Mouse (Mus musculus) adrenal gland, adult (tissue): ENCODE measurements at regions not wholly inside any gene's neighbourhood (a gene's known extent, or its start where the extent isn't known, plus 50 kb on each side); places are given as distances from the start of the nearest gene placed in this dataset.

Experiments
- DNase-seq, 2 experiments: peaks; one replicate each; pipeline ENCODE4 v3.0.0; 2022 to 2023; ENCODE audit warnings: low spot score in 1 of 2; ENCODE audit not compliant: inconsistent age in 2 of 2

DNA sequence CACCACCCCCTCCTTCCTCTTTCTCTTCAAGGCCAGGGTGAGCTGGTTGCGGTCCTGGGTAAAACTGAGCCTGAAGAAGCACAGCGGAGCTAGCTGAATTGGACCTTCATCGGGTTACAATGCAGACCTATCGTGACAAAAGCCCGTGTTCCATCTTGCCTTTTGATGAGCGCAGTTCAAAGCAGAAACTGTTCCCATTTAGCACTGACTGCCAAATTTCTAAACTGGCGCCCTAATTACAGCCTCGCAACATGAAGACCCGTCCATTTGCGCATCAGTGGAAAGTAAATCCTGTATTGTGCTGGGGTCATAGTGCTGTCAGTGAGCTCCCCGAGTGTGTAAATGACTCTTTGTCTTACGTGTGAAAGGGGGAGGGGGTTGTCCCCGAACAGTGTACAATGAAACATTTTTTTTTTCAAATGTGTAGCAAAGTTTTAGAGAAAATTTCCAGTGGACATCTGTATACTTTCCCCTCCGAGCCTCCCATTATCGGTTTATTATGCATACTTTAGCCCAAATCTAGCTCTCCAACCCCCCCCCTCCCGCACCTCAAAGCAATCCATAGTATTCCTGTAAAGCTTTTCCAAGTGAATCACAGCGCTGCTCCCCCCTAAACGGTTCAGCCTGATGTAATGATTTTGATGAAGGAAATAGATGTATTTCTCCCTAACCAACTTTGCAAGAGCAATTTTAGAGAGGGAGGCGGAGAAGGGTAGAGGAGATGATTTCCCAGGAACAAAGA, 877.4 kb downstream of the Epha4 start:
- no peak for DNase-seq

DNA sequence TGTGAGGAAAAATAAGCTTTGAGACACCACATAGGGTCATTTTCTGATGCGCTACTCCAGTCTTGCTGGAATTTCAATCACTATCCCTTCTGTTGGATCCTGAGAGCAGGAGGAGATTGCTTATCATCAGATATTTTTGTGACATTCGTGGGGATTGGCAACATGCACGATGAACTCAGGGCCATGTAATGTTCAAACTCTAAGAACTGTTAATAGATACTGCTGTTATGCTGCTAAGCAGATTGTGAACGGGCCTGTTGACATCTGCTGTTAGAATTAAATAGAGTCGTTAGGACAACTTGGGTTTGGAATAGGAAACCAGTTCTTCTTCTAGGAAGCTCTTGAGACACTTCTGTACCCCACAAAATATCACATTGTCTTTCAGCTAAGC, 876.9 kb downstream of the Epha4 start:
- no peak for DNase-seq

DNA sequence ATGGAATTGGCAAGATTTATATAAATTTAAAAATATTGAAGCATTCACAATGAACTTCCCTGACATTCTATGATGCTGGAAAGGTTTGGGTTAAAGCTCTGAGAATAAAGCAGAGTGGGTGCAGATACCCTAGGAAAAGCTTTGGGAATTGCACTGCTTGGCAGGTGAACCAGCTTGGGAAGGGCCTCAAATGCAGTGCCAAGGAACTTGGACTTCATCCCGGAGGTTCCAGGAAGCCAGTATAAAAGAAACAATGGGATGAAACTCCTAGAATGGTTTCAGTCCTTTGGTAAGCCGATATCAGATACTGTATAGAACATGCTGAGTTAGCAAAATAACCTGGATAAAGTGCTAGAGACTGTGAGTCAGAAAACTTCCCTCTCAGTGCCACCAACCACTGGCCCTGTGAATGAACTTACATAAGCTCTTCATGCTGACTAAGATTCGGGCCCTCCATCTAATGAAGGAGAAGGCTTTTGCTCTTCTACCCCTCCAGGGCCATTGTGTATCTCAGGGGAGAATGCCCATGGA, 873.6 kb downstream of the Epha4 start:
- DNase-seq = no peak

DNA sequence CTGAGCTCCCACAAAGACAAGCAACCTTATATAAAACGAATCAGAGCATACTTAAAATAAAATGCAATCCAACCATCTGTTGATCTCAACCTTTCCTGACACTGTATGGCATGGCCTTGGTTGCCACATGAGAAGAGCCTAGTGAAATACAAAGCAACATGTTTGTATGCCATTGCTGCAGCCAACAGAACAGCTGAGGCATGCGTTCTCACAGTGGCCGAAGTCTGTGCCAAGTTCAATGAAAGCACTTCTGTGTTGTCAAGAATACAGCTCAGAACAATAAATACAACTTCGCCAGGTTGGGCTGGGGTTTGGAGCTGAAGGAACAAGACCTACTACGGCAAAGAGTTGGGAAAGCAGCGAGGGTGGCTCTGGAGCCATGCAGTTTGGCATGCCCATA, 872.2 kb downstream of the Epha4 start:
- DNase-seq = no peak

DNA sequence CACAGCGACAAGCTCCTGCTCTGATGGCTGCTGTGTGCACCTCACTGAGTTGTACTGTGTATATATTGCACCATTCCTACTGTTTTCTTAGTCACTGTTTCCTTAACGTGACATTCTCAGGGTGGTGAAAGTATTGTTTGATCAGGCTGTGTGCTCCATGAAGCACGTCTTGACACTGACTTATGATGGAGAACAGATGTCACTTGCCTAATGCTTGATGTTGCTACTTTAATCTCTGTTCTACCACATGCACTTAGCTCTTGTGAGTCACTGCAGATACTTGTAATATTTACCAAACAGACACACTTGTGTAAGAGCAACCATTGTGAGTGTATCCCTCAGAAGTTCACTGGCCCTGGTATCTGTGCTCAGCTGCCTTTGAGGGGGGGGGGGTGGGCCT, 870.0 kb downstream of the Epha4 start:
- no peak for DNase-seq

DNA sequence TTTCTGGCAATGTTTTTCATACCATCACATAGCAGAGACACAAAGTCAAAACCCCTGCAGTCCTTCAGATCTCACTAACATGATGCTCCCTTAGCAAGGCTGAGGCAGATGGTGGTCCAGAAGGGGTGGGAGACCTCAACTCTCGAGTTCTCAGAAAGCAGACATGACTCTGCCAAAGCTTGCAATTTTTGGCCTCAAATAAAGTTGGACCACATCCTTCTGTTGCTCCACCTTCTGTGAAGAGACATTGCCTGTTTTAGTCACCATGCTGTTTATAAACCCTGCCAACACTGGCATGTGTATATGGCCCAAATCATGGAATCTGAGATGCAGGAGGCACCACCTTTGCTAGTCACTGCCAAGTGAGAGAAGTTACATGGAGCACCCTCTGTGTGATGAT, 860.1 kb downstream of the Epha4 start:
- DNase-seq = no peak

DNA sequence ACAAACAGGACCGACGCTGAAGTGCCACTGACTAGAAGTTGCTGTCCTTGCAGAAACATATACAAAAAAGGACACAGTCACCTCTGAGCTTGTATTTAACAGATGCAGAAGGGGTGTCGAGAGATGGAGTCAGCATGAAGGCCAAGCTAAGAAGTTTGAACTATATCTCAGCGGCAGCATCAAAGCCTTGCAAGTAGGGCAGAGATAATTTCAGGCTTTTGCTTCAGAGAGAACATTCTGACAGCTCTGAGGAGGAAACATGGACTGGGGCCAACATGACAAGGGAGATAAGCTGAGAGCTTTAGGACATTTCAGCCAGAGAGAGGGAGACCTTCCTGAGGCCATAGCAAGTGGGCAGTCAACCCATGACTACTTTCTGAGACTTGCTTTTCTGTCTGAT, 856.7 kb downstream of the Epha4 start:
- peak; percentile 75 to 85 for DNase-seq

DNA sequence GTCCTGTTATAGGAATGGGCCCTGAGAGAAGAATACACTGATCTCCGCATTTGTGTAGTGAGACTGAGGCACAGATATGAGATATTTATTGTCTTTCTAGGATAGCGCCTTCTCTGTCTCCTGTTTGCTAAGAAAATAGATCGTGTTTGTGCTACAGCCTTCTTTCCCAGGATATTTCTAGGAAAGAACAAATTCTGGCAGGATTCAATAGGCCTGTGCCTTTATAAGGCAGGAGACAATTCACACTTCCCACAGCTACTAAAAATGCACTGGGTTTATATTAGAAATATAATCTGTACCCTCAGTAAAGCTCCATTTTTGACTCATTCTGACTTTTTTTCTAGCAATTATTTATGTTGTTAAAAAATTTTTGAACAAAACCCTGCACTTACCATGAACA, 854.7 kb downstream of the Epha4 start:
- no peak for DNase-seq

DNA sequence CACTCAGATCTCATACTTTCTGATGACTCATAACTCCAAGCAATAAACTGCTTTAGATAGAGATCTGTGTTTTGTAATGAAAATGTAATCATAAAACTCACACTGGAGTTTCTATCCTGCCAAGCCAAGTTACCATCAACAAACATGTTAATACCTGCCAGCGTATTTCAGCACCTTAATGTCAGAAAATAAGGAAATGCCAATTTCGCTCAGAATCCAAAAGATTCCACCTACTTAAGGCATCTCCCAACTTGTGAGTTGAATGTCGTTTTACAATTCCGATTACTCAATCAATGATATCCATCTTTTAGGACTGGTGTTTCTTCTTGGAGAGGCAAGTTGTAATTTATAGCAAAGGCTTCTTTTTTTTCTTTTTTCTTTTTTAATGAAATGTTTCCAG, 850.5 kb downstream of the Epha4 start:
- DNase-seq = no peak

DNA sequence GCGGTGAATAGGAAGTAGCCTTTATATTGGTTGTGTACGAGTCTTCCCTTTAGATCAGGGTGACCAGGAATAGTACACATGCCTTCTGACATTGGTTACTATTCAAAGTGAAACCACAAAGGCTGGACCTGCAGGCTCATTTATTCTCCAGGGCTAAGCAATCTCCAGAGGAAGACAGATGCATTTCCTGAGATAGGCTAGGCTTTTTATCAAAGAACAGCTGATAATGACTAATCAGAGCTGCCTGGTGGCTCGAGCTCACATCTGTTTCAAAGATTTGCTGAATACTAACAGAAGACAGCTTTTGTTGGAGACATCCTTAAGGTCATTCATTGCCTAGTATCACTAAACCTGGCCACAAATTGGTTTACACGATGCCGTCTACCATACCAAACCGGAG, 838.1 kb downstream of the Epha4 start:
- peak in 1 of 2 experiments; percentile 38 for DNase-seq

DNA sequence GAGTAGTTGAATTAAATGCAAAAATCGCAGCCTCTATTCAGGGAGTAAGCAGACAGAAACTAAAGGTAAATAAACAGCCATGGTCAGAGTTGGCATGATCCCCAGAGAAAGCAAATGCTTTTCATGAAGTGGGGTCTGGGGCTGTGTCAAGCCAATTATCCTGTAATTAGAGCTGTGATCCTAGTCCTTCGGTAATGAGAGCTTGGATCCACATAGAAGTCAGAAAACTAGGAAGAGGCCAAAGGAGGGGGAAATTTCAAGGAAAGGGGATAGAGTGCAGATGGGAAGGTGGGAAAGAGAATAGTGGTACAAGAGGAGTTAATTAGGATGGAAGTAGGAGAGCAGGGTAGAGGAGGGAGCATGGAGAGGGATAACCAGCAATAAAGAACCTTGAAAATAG, 809.3 kb downstream of the Epha4 start:
- DNase-seq = no peak

DNA sequence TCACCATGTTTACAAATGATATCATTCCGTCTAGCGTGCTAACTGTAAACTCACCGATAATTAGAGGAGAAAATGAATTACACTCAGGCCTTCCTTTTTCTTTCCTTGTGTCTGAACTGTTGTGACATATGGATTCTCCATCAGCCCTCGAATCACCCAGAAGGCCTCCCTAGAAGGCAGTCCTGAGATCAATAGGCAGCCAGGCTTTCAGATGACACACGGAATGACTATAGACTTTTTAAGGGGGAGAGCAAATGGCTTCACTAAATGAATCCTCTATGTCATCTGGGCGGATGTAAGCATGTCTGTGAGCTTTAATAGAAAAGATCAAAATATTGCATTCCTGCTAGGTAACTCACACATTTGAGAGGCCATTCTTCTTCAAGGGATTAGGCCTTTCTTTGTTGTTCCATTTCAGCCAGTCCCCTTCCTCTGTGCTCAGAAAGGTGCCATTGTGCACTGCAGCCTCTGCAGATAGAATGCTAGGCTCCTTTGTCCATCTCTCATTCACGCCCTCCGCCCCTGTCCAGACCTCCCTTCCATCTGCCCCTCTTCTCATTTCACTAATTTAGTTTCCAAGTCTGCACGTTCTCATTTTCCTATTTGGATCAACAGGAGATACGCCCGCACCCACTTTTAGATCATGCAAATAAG, 797.1 kb downstream of the Epha4 start:
- DNase-seq = no peak

DNA sequence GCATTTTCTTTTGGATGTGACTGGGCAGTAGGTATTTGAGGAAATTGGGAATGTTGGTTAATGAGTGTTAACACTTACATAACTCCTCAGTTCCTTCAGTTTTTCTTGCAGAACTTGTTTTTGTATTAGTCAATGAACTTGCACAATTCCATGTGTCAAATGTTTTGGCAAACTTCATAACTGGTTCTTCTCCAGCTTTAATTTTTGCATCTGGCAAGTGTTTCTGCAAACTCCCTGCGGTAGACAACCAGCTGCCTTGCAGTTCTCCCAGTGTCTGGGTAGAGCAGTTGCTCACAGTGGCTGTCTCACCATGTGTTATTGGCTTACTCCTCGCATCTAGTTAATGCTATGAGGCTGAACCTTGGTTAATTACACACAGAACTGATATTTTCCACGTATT, 790.4 kb downstream of the Epha4 start:
- DNase-seq = peak in 1 of 2 experiments; percentile 71

DNA sequence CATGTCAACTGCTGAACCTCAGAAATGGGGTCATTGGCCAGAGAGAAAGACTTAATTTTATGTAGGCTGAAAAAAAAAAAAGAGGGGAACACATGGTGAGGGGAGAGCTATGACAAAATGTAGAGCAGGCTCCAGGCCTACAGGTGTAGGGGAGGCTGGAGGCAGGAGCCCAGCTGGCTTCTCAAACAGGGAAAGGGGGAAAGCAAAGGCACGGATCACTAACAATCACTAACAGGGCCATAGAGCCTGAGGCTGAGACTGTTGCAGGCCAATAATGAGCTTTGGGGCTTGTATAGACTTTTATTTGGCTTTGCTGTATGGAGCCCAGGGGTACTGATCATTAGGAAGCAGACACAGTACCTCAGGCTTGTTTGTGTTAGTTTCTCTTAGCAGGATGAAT, 777.9 kb downstream of the Epha4 start:
- DNase-seq = no peak

DNA sequence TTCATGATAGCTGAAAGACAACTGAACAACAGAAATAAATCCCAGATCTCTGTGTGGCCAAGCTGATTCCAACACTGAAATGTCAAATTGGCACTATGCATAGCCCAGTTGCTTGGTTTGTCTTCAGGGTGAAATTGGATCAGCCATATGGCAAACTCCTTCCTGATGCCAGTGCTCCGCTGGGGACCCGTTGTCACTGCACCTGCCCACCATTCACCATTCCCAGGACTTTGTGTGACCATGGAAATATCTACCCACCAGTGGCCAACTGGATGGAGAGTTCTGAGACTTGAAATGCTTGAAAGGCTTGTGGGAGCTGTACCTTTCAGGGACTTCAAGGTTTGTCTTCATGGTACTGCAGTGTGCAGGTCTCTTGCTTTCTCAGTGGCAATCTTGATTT, 777.2 kb downstream of the Epha4 start:
- no peak for DNase-seq

DNA sequence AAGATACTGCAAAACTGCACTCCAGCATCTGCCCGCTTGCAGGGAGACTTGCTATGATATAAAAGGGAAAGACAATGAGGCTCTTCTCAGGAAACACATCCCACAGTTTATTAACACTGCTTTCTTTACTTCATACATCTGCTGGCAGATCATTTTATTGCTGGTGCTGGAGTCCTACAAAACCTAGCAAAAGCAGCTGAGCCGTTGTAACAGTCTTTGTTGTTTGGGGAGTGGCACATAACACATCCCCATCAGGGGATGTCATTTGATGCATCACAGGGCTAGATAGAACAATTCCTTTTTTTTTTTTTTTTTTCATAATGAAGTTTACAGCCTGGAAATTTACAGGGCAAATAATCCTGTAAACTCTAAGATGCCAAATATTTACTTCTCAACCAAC, 742.2 kb downstream of the Epha4 start:
- DNase-seq = no peak

DNA sequence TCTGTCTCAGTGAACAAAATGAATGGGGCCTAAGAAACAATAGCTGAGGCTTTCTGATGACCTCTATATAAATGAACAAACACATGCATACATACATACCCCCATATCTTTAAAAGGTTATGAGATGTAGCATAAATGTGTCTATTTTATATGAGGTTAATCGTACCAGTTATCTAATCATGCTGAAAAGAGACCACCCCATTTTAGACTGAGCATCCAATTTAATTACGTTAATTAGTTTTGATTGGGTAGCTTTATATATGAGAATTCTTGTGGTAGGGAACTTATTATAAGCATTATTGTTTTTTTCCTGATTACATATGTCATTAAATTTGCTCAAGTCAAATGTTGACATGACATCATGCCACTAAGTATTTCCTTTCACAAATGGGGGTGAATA, 728.0 kb downstream of the Epha4 start:
- DNase-seq = no peak

DNA sequence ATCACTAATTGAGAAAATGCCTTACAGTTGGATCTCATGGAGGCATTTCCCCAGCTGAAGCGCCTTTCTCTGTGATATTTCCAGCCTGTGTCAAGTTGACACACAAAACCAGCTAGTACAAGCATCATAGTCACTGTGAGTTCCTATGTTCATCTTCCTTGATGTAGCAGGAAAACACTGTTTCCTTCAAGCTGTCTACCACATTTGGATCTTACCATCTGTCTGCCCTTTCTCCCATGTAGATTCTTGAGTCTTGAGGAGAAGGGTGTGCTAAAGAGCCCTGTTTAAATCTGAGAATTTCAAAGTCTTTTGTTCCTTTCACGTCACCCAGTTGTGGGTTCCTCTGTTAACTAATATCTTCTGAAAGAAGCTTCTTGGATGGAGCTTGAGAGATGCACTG, 721.5 kb downstream of the Epha4 start:
- no peak for DNase-seq

DNA sequence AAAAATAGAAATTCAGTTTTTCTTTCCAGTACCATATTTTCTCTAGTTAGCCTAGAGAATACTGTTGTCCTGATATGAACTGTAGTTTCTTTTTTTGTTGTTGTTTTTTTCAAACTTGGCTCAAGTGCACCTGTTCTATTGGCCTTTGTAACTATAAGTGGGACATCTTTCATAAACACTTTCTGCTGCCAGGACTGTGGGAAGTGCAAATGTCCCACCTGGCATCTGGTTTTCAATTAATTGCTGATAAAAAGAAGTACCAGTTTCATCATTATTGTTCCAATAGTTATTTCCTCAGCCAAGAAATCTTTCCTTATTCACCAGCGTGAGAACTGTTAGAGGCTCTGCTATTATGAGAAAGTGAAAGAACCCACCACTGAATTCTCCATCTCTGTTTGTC, 695.0 kb downstream of the Epha4 start:
- no peak for DNase-seq

DNA sequence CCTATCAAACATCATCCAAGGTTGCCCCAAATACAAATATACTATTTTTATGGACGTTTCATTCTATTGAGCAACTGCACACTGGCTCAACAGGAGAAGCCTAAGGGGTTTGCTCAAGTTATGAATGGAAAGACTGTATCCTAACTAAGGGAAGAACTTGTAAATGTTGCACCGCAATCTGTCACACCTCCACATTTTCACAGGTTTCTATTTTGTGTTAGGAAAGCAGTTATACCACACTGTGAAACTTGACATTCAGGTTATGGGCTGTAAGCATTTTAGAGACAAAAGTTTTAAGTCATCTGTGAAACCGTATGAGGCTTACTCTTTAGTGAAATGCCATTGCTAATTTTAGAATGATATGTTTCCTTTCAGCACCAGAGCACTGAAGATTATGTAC, 693.3 kb downstream of the Epha4 start:
- no peak for DNase-seq

DNA sequence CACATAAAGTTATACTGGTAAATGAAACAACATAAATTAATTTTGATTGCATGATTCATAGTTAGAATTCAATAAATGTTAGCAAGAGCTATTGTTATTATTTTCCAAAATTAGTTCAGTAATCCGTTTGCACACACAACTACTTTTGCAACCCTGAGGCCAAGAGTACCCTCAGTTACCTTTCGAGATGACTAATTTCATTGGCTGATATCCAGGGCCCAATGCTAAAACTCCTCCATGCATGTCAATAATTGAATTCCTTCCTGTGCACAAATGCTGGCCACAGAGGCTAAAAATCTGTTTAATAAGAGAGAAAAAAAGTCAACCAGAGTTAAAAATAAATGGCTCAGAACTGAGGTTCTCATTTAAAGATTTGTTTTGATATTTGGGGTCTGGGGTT, 685.2 kb downstream of the Epha4 start:
- no peak for DNase-seq

DNA sequence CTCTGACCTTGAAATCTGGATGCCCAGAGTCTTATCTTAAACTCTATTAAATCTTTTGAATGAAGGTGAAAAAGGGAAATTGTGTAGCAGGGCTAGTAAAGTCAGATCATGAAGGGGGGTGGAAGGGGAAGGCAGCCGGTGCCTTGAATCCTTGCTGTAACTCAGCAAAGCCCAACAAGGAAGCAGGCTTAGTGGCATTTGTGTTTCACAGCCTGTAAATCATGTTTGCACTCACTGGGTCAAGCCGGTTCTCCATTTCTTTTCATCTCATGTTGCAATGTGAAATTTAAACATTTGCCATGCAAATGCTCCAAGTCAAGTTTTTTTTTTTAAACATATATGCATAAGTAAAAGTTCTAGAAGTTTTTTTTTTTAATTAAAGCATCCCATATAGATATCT, 682.6 kb downstream of the Epha4 start:
- no peak for DNase-seq
